Mouse (Mus musculus): ENCODE measurements around the gene Sh3bp1. TPM values are rescaled to one million over a fixed set of nuclear protein-coding genes. Genes with fewer than 3 reads are reported as not detected.

Gene Sh3bp1
- polyA plus RNA-seq, 1 experiment from 2014 or later: 27.7 TPM

DNA sequence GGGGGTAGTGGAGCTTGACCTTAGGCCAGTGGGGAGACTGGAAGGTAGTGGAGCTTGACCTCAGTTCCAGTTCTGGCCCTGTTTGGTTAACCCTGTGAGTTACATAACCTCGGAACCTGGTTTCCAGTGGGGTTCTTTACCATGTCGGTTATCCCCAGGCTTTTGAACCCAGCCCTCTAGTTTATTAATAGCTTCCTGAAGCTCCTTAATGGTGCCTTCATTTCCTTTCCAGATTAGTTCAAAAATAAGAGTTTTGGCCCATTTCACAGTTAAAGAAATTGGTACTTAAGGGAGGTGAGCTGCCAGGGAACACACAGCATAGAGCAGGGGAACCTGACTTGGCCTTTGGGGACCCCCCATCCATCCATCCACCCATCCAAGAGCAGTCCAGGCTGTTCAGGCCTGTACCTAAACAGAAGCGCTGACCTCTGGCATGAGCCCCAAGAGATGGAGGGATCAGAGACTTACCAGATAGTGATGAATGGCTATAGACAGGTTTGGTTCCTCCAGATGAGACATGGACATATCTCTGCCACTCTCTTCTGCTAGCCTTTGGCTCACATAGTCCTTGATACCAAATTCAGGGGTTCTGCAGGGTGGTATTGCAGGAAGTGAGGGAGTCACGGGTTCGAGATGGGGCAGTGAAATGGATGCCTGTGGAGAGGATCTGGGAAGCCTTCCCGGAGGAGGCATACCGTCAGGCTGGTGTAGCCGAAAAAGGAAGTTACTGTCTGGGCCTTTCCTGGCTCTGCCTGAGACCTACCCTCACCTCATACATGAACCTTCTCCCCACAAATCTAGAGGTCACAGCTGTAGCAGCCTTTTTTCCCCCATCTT lies 15.5 kb downstream of the Sh3bp1 start:
- DNase-seq (ENCODE audit: low spot score): no peak

GRCm38 (mm10) chr15:78915660-78916017 lies 16.1 kb downstream of the Sh3bp1 start:
- peak; percentile 88 for DNase-seq (ENCODE audit: low spot score)

GRCm38 (mm10) chr15:78916052-78916826 lies 16.7 kb downstream of the Sh3bp1 start:
- DNase-seq (ENCODE audit: low spot score): no peak

- no peak for DNase-seq (ENCODE audit: low spot score)
Observed at GRCm38 (mm10) chr15:78918126-78918525, 18.6 kb downstream of the Sh3bp1 start.

DNA sequence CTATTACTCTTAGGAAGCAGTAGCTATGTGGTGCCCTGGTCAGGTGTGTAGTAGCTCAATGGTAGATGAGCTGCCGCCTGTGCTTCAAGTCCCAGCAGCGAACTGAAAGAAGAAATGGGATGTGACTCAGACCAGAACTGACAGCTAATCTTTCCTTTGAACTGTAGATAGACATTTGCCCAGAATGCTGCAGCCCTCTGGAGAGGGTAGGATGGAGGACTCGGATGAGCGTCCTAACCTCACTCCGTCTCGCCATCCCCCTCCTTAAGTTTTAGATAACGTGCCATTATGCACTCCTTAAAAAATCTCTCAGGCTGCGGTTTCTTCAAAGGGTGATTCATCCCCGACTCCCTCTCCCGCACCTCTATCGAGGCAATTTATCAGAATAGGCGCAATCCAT lies 20.3 kb downstream of the Sh3bp1 start:
- no peak for DNase-seq (ENCODE audit: low spot score)

GRCm38 (mm10) chr15:78922700-78923099 lies 23.1 kb downstream of the Sh3bp1 start:
- no peak for DNase-seq (ENCODE audit: low spot score)

- DNase-seq (ENCODE audit: low spot score): peak; percentile 86
Observed at GRCm38 (mm10) chr15:78923585-78923984, 24.0 kb downstream of the Sh3bp1 start.

GRCm38 (mm10) chr15:78925129-78925528 lies 25.6 kb downstream of the Sh3bp1 start:
- no peak for DNase-seq (ENCODE audit: low spot score)

DNA sequence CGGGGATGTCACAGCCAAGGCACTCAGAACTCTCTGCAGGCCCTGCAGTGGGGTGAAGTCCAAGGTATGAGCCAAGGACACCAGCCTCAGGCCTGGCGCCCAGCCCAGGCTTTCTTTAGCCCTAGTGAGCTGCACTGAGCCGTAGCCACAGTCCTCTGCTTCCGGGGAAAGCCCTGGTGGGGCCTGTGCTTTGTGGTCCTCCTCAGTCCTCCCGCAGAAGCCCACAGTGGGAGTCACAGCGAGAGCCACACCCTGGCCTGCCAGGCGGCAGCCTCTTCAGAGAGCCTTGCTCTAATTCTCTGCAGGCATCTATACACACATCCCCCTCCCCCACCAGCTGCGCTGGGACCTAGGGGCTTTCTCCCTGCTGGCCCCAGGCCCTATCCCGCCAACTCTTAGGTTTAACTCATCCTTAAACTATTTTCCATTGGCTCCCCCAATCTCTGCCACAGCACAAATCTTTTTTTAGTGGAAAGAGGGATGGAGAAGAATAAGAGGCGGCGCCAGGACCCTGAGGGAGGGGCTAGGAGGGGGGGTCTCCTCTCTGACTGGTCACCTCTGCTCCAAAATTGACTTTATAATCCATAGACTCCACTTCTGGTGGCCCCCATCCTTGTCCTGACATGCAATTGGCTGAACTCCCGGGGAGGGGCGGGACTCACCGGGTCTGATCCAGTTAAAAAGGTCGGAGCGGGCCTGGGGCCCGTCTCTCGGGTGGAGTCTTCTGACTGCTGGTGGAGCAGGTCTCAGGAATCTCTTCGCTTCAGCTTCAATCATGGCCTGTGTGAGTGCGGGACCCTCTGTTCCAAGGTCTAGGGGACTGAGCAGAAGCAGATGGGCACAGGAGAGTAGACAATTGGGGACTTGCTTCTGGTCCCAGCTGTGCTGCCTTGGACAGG lies 26.7 kb downstream of the Sh3bp1 start, which contains the start of gene Lgals1:
Gene Lgals1 (plus strand): TSS at position 705 of the 899 bp plus-strand sequence.
- DNase-seq (ENCODE audit: low spot score): peak; percentile 74

- DNase-seq (ENCODE audit: low spot score): peak; percentile 21
Observed at GRCm38 (mm10) chr15:78927021-78927787, 27.6 kb downstream of the Sh3bp1 start.

DNA sequence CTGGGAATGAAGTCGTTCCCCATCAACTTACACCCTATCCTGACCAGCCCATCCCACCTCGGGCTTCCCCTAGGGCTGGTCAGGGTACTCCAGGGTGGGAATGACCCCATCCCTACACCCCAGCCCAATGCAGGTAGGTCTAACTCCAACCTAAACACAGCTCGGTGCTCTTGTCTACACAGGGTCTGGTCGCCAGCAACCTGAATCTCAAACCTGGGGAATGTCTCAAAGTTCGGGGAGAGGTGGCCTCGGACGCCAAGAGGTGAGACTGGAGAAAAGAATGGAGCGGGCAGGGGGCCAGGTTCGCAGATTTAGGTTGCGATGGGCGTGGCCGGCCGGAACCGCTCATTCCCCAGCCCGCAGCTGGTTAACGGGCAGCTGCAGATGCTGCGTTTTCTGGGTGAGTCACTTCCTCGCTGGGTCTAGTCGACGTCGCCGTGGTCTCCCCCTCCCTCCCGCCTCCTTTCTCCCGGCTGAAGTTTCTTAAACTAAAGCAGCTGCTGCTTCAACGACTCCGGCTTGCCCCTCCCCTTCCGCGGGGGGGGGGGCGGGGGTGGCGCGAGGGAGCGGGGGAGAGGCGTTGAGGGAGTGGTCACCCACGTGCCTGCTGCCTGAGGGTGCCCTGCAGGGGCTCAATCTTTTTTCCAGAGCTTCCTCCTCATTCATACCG lies 28.4 kb downstream of the Sh3bp1 start:
- DNase-seq (ENCODE audit: low spot score): peak; percentile 92

DNA sequence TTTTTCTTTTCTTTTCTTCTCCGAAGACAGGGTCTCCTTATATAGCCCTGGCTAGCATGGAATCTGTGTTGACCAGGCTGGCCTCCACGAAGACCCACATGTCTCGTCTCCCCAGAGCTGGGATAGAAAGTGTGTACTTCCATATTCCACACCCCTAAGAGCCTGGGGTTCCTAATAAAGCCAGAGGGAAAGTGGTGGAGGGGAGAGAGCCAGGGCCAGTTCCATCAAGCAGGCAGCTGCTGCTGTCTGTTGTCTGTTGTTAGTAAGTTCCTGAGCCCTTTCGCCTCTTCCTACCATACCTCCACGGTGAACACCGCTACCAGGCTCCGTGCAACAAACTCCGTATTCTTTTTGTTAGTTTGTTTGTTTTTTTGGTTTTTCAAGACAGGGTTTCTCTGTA lies 29.0 kb downstream of the Sh3bp1 start:
- peak; percentile 19 for DNase-seq (ENCODE audit: low spot score)

GRCm38 (mm10) chr15:78930192-78930706 lies 30.7 kb downstream of the Sh3bp1 start:
- no peak for DNase-seq (ENCODE audit: low spot score)

GRCm38 (mm10) chr15:78930801-78931426 lies 31.3 kb downstream of the Sh3bp1 start:
- DNase-seq (ENCODE audit: low spot score): no peak

- DNase-seq (ENCODE audit: low spot score): peak; percentile 85
Observed at GRCm38 (mm10) chr15:78931577-78931976, 32.0 kb downstream of the Sh3bp1 start.

DNA sequence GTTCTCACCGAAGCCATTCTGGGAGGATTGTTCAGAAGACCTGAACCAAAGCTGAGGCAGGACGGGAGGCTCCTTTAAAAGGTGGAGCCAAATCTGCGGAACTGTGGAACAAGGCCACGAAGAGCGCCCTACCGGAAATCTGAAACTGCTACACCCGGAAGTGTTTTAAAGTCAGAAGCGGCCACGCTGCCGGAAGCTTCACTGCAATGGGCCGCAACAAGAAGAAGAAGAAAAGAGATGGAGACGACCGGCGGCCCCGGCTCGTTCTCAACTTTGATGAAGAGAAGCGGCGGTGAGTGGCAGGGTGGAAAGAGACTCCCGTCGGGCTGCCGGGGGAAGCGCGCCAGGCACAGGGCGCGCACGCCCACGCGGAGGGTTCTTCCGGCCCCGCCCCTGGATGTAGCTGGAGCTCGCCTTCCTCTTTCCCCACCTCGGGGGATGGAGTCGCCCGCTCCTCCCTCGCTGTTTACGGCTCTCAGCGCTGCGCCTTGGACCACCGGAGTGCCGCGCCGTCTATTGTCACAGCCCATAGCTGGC lies 35.3 kb downstream of the Sh3bp1 start, which contains the start of gene Nol12:
Gene Nol12 (plus strand): TSS at position 150 of the 537 bp plus-strand sequence.
- DNase-seq (ENCODE audit: low spot score): peak; percentile 93

DNA sequence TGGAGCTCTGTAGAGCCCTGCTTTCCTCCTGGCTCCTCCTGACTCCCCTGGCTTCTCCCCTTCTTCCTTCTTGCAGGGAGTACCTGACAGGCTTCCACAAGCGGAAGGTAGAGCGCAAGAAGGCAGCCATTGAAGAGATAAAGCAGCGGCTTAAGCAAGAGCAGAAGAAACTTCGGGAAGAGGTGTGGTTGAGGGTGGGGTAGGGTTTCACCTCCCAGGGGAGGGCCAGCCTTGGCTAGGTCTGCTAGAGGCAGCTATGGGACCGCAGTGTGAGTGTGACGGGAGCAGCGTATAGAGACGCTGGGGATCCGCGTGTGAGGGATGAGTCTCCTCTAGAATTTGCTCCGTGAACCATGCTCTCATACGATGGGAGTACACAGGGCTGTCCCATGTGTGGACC lies 36.8 kb downstream of the Sh3bp1 start:
- DNase-seq (ENCODE audit: low spot score): no peak

DNA sequence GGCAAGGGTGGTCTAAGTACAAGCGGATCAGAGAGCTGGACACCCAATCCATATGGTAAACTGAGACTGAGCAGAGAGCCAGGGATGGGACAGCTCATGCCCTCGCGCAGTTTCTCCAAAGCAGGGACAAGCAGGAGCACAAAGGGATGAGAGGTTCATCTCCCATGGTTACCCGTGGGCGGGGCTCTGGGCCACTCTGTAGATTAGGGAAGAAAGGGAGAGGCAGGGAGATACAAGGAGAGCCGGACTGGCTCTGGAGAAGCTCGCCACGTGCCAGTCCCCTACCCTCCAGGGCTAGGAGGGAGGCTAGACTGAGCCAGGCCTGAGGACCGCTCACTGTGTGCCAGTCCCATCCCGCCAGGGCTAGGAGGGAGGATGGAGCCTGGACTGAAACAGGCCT lies 37.7 kb downstream of the Sh3bp1 start:
- DNase-seq (ENCODE audit: low spot score): no peak

- no peak for DNase-seq (ENCODE audit: low spot score)
Observed at GRCm38 (mm10) chr15:78937963-78938362, 38.4 kb downstream of the Sh3bp1 start.
